Mouse (Mus musculus): ENCODE results near the gene Gm20388. TPM values are rescaled to one million over a fixed set of nuclear protein-coding genes. Genes with fewer than 3 reads are reported as not detected.
A peak's percentile ranks its signal among the peaks of the same experiment; 100 is the strongest.

Gene Gm20388
- total RNA-seq, 2 experiments from 2014 or later: 1.9 to 2.0 TPM

GRCm38 (mm10) chr8:122021725-122022124 lies 2111.1 kb downstream of the Gm20388 start:
- no peak for DNase-seq

GRCm38 (mm10) chr8:122022274-122022673 lies 2111.6 kb downstream of the Gm20388 start:
- no peak for DNase-seq

GRCm38 (mm10) chr8:122022705-122023104 lies 2112.1 kb downstream of the Gm20388 start:
- DNase-seq: no peak

- peak; percentile 57 for DNase-seq
Measured at GRCm38 (mm10) chr8:122025546-122025945, 2114.9 kb downstream of the Gm20388 start.

- no peak for DNase-seq
Measured at GRCm38 (mm10) chr8:122028116-122028515, 2117.5 kb downstream of the Gm20388 start.

GRCm38 (mm10) chr8:122030965-122031364 lies 2120.3 kb downstream of the Gm20388 start:
- no peak for DNase-seq

- peak; percentile 70 for DNase-seq
Measured at GRCm38 (mm10) chr8:122032741-122033140, 2122.1 kb downstream of the Gm20388 start.

- DNase-seq: peak; percentile 19
Measured at GRCm38 (mm10) chr8:122035543-122035942, 2124.9 kb downstream of the Gm20388 start.

- no peak for DNase-seq
Measured at GRCm38 (mm10) chr8:122036325-122036724, 2125.7 kb downstream of the Gm20388 start.

GRCm38 (mm10) chr8:122037279-122037678 lies 2126.6 kb downstream of the Gm20388 start:
- DNase-seq: no peak

GRCm38 (mm10) chr8:122038076-122038475 lies 2127.4 kb downstream of the Gm20388 start:
- DNase-seq: peak; percentile 29

- DNase-seq: no peak
Measured at GRCm38 (mm10) chr8:122039452-122039851, 2128.8 kb downstream of the Gm20388 start.

- peak; percentile 47 for DNase-seq
Measured at GRCm38 (mm10) chr8:122047206-122047870, 2136.7 kb downstream of the Gm20388 start.

- no peak for DNase-seq
Measured at GRCm38 (mm10) chr8:122049266-122049665, 2138.6 kb downstream of the Gm20388 start.

GRCm38 (mm10) chr8:122049923-122050322 lies 2139.3 kb downstream of the Gm20388 start:
- DNase-seq: no peak

GRCm38 (mm10) chr8:122050620-122051019 lies 2140.0 kb downstream of the Gm20388 start:
- DNase-seq: no peak

- no peak for DNase-seq
Measured at GRCm38 (mm10) chr8:122055321-122055720, 2144.7 kb downstream of the Gm20388 start.

GRCm38 (mm10) chr8:122056113-122056512 lies 2145.5 kb downstream of the Gm20388 start:
- DNase-seq: no peak

- no peak for DNase-seq
Measured at GRCm38 (mm10) chr8:122056882-122057281, 2146.2 kb downstream of the Gm20388 start.

GRCm38 (mm10) chr8:122058510-122058909 lies 2147.9 kb downstream of the Gm20388 start:
- no peak for DNase-seq

- no peak for DNase-seq
Measured at GRCm38 (mm10) chr8:122058951-122059350, 2148.3 kb downstream of the Gm20388 start.

GRCm38 (mm10) chr8:122062508-122063223 lies 2152.0 kb downstream of the Gm20388 start:
- no peak for DNase-seq

- DNase-seq: no peak
Measured at GRCm38 (mm10) chr8:122064353-122064752, 2153.7 kb downstream of the Gm20388 start.
